Mouse (Mus musculus) ES-E14 (cell line): ENCODE data around the gene Tnni3. TPM values are rescaled to one million over a fixed set of nuclear protein-coding genes. Genes with fewer than 3 reads are reported as not detected.

Experiments
- DNase-seq: peaks from one replicate; pipeline ENCODE4 v3.0.0-alpha.2; 2013; ENCODE audit warnings: low read depth, low spot score
- H3K27ac ChIP-seq: 2 replicates; pipeline ENCODE4 v1.5.1; 2012; ENCODE audit warnings: low read depth, mild to moderate bottlenecking, low read length, moderate library complexity, mixed read lengths; ENCODE audit not compliant: poor library complexity, insufficient read depth, severe bottlenecking
- H3K36me3 ChIP-seq: 2 replicates; pipeline ENCODE4 v1.6.1; 2012; ENCODE audit warnings: mild to moderate bottlenecking, low read length, moderate library complexity, mixed read lengths; ENCODE audit not compliant: control insufficient read depth, poor library complexity, insufficient read depth, severe bottlenecking
- H3K4me1 ChIP-seq, 2 experiments: fragments of 150-350 bp in 1 of 2; sonication (generic) in 1 of 2; 2 replicates each; pipeline ENCODE4 v1.6.1; 2012; ENCODE audit warnings: low read length in 2 of 2, mild to moderate bottlenecking in 1 of 2, mixed read lengths in 1 of 2; ENCODE audit not compliant: control insufficient read depth in 2 of 2, insufficient read depth in 2 of 2, poor library complexity in 1 of 2
- H3K4me3 ChIP-seq, 2 experiments: fragments of 150-350 bp in 1 of 2; sonication (generic) in 1 of 2; 2 replicates each; pipeline ENCODE4 v1.5.1; 2012; ENCODE audit warnings: low read length in 2 of 2, low read depth in 1 of 2, mild to moderate bottlenecking in 1 of 2, mixed read lengths in 1 of 2; ENCODE audit not compliant: insufficient read depth in 1 of 2, poor library complexity in 1 of 2, severe bottlenecking in 1 of 2
- H3K9ac ChIP-seq: 2 replicates; pipeline ENCODE4 v1.6.1; 2012; ENCODE audit warnings: low read depth, mild to moderate bottlenecking, low read length, mixed read lengths; ENCODE audit not compliant: poor library complexity, insufficient read depth, severe bottlenecking
- H3K9me3 ChIP-seq: fragments of 150-350 bp; sonication (generic); 2 replicates; pipeline ENCODE4 v1.6.1; 2012; ENCODE audit warnings: low read depth, mild to moderate bottlenecking, low read length; ENCODE audit not compliant: control insufficient read depth, insufficient read depth
- CHD2 ChIP-seq: IDR thresholded peaks from 2 replicates; pipeline ENCODE4 v1.6.1; 2014; ENCODE audit warnings: mild to moderate bottlenecking, low read depth, low read length, inconsistent platforms
- HCFC1 ChIP-seq: IDR thresholded peaks from 2 replicates; pipeline ENCODE4 v1.6.1; 2012; ENCODE audit warnings: low read length, inconsistent platforms, borderline replicate concordance; ENCODE audit not compliant: insufficient read depth
- MAFK ChIP-seq: IDR thresholded peaks from 2 replicates; pipeline ENCODE4 v1.6.1; 2014; ENCODE audit warnings: mild to moderate bottlenecking, low read depth, low read length, inconsistent platforms; ENCODE audit not compliant: insufficient read depth
- ZC3H11A ChIP-seq: IDR thresholded peaks from 2 replicates; pipeline ENCODE4 v1.6.1; 2012; ENCODE audit warnings: low read depth, mild to moderate bottlenecking, inconsistent platforms, low read length, borderline replicate concordance
- ZNF384 ChIP-seq: IDR thresholded peaks from 2 replicates; pipeline ENCODE4 v1.6.1; 2012; ENCODE audit warnings: low read depth, low read length, inconsistent platforms
- in situ Hi-C, 2 experiments: fragments of 600-800 bp; cut with MboI; formaldehyde crosslinking; loops; one replicate each; pipeline ENCODE4 v1.15.1; 2025; ENCODE audit warnings: low sequenced_read_pairs in 2 of 2, inconsistent platforms in 1 of 2; ENCODE audit not compliant: unreplicated experiment in 2 of 2
- total RNA-seq: library from RNA; depleted of rRNA; stranded (reverse); fragments of 300-350 nt; gene quantifications from 2 replicates; pipeline ENCODE4 v1.2.3, GENCODE M21; 2012

The Tnni3 gene
- total RNA-seq, 1 experiment = 7.8 TPM

GRCm38 (mm10) chr7:4521231-4522003, 2.6 kb downstream of the Tnni3 start:
- H3K4me3 ChIP-seq = peak overlapping the region; percentile 2 to 41; a peak in 3 of 4 replicates
- H3K4me1 ChIP-seq = peaks cover 3 to 19% of the 10 kb centered on the region in 2 experiments; a peak in 2 of 4 replicates
- TF ChIP-seq CHD2 (no peak), ZC3H11A (no peak), MAFK (no peak), HCFC1 (no peak), ZNF384 (no peak)
- in situ Hi-C loops = no loop called here
- no peak overlapping the region for H3K27ac ChIP-seq
- peaks cover 2% of the 10 kb centered on the region; the same call in 1 of the 2 replicates for H3K36me3 ChIP-seq
- DNase-seq = no peak
- H3K9ac ChIP-seq = no peak overlapping the region
- no peaks in the 10 kb centered on the region for H3K9me3 ChIP-seq

DNA sequence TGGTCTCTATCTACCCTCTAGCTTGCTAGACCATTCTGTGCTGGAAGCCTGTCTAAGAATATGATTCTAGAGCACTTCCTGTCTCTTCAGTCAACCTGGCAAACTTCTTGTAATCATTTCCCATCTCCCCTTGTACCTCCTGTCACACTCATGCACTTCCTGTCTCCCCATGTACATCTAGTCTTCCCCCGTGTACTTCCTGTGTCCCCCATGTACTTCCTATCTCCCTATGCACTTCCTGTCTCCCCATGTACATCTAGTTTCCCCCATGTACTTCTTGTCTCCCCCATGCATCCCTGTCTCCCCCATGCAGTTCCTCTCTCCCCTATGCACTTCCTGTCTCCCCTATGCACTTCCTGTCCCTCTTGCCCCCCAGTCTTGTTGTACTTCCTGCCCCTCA, 5.5 kb downstream of the Tnni3 start:
- Histone ChIP-seq H3K4me3 (no peak overlapping the region), H3K4me1 (peaks cover 2 to 32% of the 10 kb centered on the region in 2 experiments; a peak in 3 of 4 replicates), H3K9me3 (no peaks in the 10 kb centered on the region), H3K27ac (no peak overlapping the region), H3K36me3 (peaks cover 2% of the 10 kb centered on the region; the same call in 1 of the 2 replicates), H3K9ac (no peak overlapping the region)
- no peak for DNase-seq
- in situ Hi-C loops = no loop called here
- TF ChIP-seq ZNF384 (no peak), HCFC1 (no peak), ZC3H11A (no peak), CHD2 (no peak), MAFK (no peak)

DNA sequence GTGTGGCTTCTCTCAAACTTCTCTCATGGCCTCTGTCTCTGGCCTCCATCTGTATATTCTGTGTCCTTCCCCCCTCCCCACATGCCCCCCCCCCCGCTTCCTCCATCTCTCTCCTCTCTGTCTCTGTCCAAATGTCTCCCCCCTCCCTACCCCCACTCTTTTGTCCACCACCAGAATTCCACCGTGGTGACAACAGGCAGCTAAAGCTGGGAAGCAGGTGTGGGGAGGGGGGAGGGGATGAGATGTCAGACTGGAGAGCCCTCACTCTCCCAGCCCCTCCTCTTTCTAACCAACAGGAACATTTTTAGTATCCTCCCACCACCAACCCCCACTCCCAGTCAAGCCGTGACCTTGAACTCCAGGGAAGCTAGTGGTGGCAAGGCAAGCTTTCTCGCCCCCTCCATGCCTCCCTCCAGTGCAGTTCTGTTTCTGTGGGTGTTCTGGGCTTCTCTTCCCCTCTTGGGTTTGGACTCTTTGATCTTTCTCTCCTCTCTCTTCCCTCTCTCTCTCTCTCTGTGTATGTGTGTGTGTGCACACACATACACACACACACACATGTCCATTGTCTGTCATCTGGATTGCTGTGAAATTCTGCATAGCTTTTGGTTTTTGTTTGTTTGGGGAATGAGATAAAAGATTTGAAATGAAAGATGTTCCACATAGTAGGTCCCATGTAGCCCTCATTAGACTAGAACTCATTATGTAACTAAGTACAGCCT, 7.5 kb downstream of the Tnni3 start, which contains the start of gene Tnnt1:
TSS of gene Tnnt1 (minus strand) at position 51 of the 719 bp plus-strand sequence.
- Histone ChIP-seq H3K9me3 (no peaks in the 10 kb centered on the region), H3K36me3 (peaks cover 2% of the 10 kb centered on the region; the same call in 1 of the 2 replicates), H3K4me3 (no peak within 1 kb of the TSS), H3K27ac (no peak within 1 kb of the TSS), H3K4me1 (peaks cover 2 to 23% of the 10 kb centered on the region in 2 experiments; a peak in 3 of 4 replicates), H3K9ac (no peak within 1 kb of the TSS)
- no peak for TF ChIP-seq ZC3H11A
- no peak for TF ChIP-seq CHD2
- no peak for TF ChIP-seq MAFK
- no peak for TF ChIP-seq ZNF384
- TF ChIP-seq HCFC1 = no peak
- in situ Hi-C loops = no loop called here
- DNase-seq = no peak

DNA sequence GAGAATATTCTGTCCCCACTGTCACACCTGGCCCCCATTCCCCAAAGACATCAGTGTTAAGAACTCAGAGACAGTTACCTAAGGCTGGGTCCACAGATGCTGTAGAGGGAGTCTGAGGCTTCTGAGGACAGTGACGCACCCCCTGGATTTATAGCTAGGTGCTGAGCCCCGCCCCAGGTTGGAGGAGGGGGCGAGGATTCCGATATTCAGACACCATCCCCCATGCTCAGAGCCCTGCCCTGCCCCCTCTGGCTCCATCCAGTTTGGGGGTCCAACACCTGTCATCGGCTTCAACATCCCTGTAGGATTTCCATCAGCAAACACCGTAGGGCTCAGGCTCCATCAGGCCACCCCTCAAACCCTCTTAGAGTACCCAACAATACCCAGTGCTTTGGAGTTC, 8.2 kb downstream of the Tnni3 start:
- Histone ChIP-seq H3K9ac (no peak overlapping the region), H3K4me3 (no peak overlapping the region), H3K36me3 (peaks cover 2% of the 10 kb centered on the region; the same call in 1 of the 2 replicates), H3K9me3 (no peaks in the 10 kb centered on the region), H3K27ac (no peak overlapping the region), H3K4me1 (peaks cover 2 to 19% of the 10 kb centered on the region in 2 experiments; a peak in 3 of 4 replicates)
- DNase-seq = no peak
- no peak for TF ChIP-seq CHD2
- no peak for TF ChIP-seq MAFK
- no peak for TF ChIP-seq ZNF384
- TF ChIP-seq ZC3H11A = no peak
- TF ChIP-seq HCFC1 = no peak
- in situ Hi-C loops = no loop called here
